Mouse (Mus musculus) bone marrow, adult 2 months (tissue): ENCODE results near the gene Rxfp3. TPM values are rescaled to one million over a fixed set of nuclear protein-coding genes. Genes with fewer than 3 reads are reported as not detected.

ENCODE experiments used
- H3K27ac ChIP-seq: fragments of 200-500 bp; 2 replicates; pipeline ENCODE4 v1.5.1; 2012; ENCODE audit warnings: low read depth, mild to moderate bottlenecking, control low read depth, inconsistent platforms, low read length; ENCODE audit not compliant: control insufficient read depth, poor library complexity, insufficient read depth
- H3K4me1 ChIP-seq: fragments of 200-500 bp; 2 replicates; pipeline ENCODE4 v1.6.1; 2011; ENCODE audit warnings: low read length; ENCODE audit not compliant: control insufficient read depth, insufficient read depth
- H3K4me3 ChIP-seq: fragments of 200-500 bp; replicated peaks from 2 replicates; pipeline ENCODE3; 2011; ENCODE audit warnings: mild to moderate bottlenecking, low read depth, low read length, control low read depth; ENCODE audit not compliant: control insufficient read depth
- CTCF ChIP-seq: fragments of 200-500 bp; IDR thresholded peaks from 2 replicates; pipeline ENCODE4 v1.5.1; 2011; ENCODE audit warnings: low read length, control low read depth; ENCODE audit not compliant: control insufficient read depth, insufficient read depth
- POLR2A ChIP-seq: fragments of 200-500 bp; IDR thresholded peaks from 2 replicates; pipeline ENCODE4 v1.6.1; 2011; ENCODE audit warnings: low read depth, mild to moderate bottlenecking, control low read depth, low read length, borderline replicate concordance; ENCODE audit not compliant: control insufficient read depth
- WGBS: fragments of 180-500 bp; shearing (Covaris S2); methylation state at CpG from one replicate; pipeline ENCODE4 v1.1.7; 2018; 5-methylcytosine and 5-hydroxymethylcytosine counted together
- polyA plus RNA-seq: library from polyadenylated mRNA; stranded (reverse); fragments of >200 nt; gene quantifications from 2 replicates; pipeline ENCODE4 v1.2.4, GENCODE M21; 2011; ENCODE audit warnings: low replicate concordance; ENCODE audit not compliant: missing spikeins, insufficient read depth, insufficient read length

Gene Rxfp3
- polyA plus RNA-seq, 1 experiment: not detected

DNA sequence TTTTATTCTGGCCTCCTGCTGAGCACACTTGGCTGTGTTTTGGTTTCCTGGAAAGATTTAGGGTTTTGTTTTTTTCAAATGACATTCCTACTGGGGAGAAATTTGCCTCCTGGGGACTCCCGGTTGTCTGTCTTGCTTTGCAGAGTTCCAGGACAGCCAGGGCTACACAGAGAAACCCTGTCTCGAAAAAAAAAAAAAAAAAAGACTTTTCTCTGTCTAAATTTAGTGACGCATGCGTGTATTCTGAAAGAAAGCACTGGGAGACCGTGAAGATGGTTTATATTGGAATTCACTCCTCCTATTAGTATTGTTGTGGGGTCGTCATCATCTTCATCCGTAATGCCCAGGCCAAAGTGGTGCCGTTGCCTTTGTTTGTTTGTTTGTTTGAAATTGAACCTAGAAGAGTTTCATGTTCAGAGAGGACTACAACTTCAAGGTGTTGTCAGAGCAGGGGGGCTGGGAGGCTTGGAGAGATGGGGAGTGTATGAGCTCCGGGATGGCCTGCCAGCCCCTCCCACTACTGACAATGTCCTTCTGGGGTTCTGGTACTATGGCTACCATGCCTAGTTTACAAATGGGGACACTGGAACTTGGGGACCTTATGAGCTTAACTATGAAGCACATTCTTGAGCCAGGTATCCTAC is 27.9 kb upstream of the Rxfp3 start:
- H3K4me3 ChIP-seq: no peak overlapping the region
- WGBS: 30% methylated on average over 9 of the region's 9 CpGs

DNA sequence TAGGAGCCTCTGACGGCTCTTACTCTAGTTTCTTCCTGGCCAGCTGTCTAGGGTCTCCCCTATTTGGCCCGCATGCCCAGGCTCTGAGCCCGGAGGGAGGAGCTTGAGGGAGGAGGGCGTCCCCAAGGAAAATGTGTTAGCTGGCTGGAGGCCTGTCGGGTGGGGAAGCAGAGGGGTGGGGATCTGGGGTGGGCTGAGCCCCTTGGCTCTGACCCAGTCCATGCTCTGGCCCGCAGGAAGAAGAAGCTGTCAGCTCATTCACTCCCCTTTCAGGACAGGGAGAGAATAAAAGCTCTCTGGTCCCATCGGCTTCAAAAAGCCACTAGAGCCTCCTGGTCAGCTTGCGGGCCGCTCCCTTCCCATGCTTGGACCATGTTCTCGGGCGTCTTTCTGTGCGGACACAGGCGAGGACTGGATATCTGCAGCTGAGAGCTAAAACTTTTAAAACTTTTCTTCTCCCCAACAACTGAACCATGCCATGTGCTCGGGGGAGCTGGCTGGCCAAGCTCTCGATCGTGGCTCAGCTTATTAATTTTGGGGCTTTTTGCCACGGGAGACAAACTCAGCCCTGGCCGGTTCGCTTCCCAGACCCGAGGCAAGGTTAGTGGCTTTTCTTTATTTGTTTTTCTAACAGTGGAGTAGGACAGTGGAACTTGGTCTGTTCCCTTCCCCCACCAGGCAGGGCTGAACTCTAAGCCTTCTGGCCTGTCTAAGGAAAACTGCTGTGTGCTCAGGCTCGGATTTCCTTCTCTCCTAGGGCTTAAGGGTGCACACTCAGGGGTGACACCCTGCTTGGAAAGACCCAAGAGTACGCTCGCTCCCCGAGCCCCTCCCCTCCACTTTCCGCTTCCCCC is 27.0 kb upstream of the Rxfp3 start, which contains the start of gene Adamts12:
Gene Adamts12 (plus strand): TSS at position 233 of the 854 bp plus-strand sequence.
- no peak within 1 kb of the TSS for H3K4me3 ChIP-seq
- H3K4me1 ChIP-seq: no peaks in the 10 kb centered on the region
- H3K27ac ChIP-seq: no peak within 1 kb of the TSS
- TF ChIP-seq CTCF: no peak
- TF ChIP-seq POLR2A: no peak
- WGBS: 5% methylated on average over 25 of the region's 25 CpGs

More for the DNA sequence above, 27.9 kb upstream of the Rxfp3 start:
- H3K27ac ChIP-seq: no peak overlapping the region
- H3K4me1 ChIP-seq: no peaks in the 10 kb centered on the region
- no peak for TF ChIP-seq CTCF
- TF ChIP-seq POLR2A: no peak

GRCm38 (mm10) chr15:11064160-11064557 is 26.4 kb upstream of the Rxfp3 start:
- 21% methylated on average over 2 of the region's 2 CpGs for WGBS
- no peak overlapping the region for H3K4me3 ChIP-seq
- TF ChIP-seq CTCF (no peak), POLR2A (no peak)
- no peaks in the 10 kb centered on the region for H3K4me1 ChIP-seq
- H3K27ac ChIP-seq: no peak overlapping the region

GRCm38 (mm10) chr15:11062903-11063302 is 25.1 kb upstream of the Rxfp3 start:
- Histone ChIP-seq H3K4me1 (no peaks in the 10 kb centered on the region), H3K4me3 (no peak overlapping the region), H3K27ac (no peak overlapping the region)
- 57% methylated on average over 1 of the region's 1 CpGs for WGBS
- no peak for TF ChIP-seq POLR2A
- no peak for TF ChIP-seq CTCF

DNA sequence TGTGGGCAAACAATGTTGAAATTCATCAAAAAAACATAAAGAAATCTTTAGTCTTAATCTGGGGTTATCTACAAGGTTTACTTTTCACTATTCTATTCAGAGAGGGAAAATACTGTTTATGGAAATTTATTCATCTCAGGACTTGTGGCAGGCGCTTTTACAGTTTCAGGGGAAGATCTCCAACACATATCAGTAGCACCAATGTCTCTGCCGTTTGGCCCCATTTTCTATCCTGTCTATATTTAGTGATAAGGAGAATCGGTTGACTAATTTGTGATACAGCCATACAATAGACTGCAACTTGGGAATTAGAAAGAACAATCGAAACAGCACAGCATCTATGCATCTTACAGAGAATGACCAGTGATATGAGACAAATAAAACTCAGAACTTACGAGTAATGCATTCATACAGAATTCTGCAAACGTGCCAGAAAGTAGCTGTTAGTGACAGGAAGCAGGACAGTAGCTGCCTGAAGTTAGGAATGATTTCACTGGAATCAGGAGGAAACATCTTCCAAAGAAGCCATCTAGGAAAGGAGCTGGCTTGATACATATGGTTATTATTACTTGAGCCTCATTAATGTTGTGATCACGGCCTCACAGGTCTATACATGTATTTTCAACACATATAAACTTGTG is 16.8 kb upstream of the Rxfp3 start:
- 77% methylated on average over 7 of the region's 7 CpGs for WGBS
- no peak for TF ChIP-seq CTCF
- TF ChIP-seq POLR2A: no peak
- H3K27ac ChIP-seq: no peak overlapping the region
- H3K4me3 ChIP-seq: no peak overlapping the region
- no peaks in the 10 kb centered on the region for H3K4me1 ChIP-seq

DNA sequence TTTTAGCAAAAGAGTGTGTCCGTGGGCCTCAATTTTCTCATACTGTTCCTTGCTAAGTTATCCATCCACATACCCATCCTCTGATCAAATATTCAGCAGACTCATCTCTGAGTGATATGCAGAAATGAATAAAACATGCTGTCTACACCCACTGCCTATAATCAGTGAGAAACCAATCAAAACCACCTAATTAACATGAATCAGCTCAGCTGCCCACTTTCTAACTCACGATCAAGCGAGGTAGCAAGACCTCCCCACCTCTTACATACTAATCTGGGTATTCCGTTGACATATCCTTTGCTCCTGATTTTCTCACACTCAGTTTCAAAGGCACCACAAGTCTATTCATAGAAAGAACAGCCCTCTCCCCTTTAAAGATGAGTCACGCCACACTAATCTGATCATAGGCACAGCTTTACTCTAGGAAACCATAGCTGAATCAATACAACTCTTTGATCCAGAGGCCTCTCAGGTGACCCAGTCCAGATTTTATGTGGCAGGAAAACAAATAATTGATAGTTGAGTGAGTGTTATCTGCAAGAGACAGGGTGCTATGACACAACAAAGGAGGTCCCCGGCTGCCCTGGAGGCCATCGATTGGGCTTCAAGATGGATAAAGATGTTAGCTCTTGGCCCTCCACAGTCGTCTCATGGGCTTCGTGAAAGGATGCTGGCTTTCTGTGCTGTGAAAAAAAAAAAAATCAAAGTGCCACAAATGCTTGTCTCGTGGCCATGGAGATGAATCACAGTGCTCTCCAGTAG is 16.1 kb upstream of the Rxfp3 start:
- Histone ChIP-seq H3K4me3 (no peak overlapping the region), H3K4me1 (no peaks in the 10 kb centered on the region), H3K27ac (no peak overlapping the region)
- TF ChIP-seq POLR2A: no peak
- no peak for TF ChIP-seq CTCF
- WGBS: 77% methylated on average over 10 of the region's 10 CpGs

GRCm38 (mm10) chr15:11042828-11043227 is 5.0 kb upstream of the Rxfp3 start:
- WGBS: 54% methylated on average over 5 of the region's 5 CpGs
- TF ChIP-seq CTCF: no peak
- no peak for TF ChIP-seq POLR2A
- H3K4me1 ChIP-seq: no peaks in the 10 kb centered on the region

More at GRCm38 (mm10) chr15:11042828-11043227, 5.0 kb upstream of the Rxfp3 start:
- Histone ChIP-seq H3K4me3 (no peak overlapping the region), H3K27ac (no peak overlapping the region)
